Mouse (Mus musculus) adrenal gland, adult 10 weeks (tissue): ENCODE measurements around the gene Dnttip1. TPM values are rescaled to one million over a fixed set of nuclear protein-coding genes. Genes with fewer than 3 reads are reported as not detected.

Experiments used
- polyA plus RNA-seq: library from polyadenylated mRNA; stranded (reverse); fragments of 350-450 nt; fragmentation: Illumina TruSeq; extraction: RNeasy Lipid Tissue Mini Kit (QIAGEN cat#74804); gene quantifications from one replicate; pipeline ENCODE4 v1.2.3, GENCODE M21; 2014; ENCODE audit warnings: low read depth, low replicate concordance

The Dnttip1 gene
- polyA plus RNA-seq = 4.6 TPM

DNA sequence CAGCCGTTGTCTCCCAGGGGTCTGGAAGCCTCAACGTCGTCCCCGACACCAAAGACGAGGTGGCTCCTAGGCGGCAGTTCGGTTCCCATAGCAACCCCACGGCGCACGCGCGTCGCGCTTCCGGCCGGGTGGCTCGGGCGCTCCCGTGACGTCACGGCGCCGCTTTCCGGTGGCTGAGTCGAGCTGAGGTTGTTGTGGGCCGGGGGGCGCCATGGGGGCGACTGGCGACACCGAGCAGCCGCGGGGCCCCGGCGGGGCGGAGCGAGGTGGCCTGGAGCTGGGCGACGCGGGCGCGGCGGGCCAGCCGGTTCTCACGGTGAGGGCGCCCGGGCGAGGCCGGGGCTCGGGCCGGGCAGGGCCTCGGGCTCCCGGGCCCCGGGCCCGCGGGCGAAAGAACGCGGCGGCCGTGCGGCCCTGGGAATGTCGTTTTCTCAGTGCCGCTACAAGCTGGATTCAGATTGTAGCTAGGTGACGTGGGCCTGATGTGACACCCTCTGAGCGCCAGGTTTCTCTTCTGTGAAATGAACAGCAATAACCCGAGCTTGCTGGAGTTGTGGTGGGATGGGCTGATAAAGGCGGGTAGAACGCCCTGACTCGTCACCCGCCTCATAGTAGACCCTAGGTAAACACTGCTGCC, at the start of gene Dnttip1, which contains the start of gene Wfdc3:
Dnttip1 (plus strand) TSS at position 141 of the 637 bp plus-strand sequence.
Wfdc3 (minus strand) TSS at position 89 of the 637 bp plus-strand sequence.

DNA sequence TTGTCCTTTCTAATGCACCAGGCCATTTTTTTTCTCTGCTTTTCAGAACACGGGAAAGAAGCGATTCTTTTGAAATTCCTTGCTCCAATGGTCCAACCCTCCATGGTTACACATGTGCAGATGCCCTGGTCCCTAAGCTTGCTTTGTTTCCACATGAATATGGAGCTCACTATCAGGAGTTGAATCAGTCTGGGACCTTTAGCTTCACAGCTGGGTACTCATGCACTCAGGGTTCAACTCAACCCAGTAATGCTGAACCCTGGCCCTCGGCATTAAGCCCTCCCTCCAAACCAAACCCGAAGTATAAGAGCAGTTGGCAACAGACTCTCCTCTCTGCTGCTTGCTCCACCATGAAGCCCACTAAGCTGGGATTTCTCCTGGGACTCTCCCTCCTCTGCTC, 47.6 kb upstream of the Dnttip1 start, which contains the start of gene Spint4:
Spint4 (plus strand) TSS at position 301 of the 400 bp plus-strand sequence.

GRCm38 (mm10) chr2:164715005-164715404, 30.8 kb upstream of the Dnttip1 start, which contains the start of gene Spint5:
Spint5 (plus strand) TSS chr2:164715305.

GRCm38 (mm10) chr2:164769258-164770037, 23.7 kb downstream of the Dnttip1 start, which contains the start of gene Ube2c:
Ube2c (plus strand) TSS chr2:164769898.

DNA sequence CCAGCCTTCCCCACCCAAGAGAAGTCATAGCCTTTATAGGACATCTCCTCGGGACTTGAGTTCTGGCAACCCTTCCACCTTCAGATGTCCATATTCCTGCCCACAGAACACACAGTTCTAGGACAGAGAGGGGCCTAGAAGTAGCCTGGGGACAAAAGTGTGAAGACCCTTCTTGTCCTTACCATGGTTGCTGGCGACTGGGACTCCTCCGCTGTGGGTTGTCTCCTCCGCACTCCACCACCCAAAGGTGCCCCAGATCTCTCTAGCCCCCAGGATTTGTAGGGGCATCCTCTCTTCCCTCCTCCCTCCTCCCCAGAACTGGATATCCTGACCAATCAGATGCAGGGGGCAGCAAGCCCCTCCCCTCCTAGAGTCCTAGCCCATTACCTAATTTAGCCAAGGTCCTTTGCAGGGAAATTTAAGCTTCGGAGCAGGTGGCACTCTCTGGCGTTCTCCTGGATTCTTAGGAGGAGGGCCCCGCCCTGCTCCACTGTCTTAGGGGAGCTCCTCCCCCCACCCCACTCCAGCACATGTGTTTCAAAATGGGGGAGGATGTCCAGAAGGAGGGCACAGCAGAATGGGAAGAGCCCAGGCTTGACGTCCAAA, 33.8 kb downstream of the Dnttip1 start, which contains the start of gene Tnnc2:
Tnnc2 (minus strand) TSS at position 487 of the 606 bp plus-strand sequence.

GRCm38 (mm10) chr2:164785481-164786387, 40.0 kb downstream of the Dnttip1 start, which contains the start of gene Snx21:
Snx21 (plus strand) TSS chr2:164785823.

DNA sequence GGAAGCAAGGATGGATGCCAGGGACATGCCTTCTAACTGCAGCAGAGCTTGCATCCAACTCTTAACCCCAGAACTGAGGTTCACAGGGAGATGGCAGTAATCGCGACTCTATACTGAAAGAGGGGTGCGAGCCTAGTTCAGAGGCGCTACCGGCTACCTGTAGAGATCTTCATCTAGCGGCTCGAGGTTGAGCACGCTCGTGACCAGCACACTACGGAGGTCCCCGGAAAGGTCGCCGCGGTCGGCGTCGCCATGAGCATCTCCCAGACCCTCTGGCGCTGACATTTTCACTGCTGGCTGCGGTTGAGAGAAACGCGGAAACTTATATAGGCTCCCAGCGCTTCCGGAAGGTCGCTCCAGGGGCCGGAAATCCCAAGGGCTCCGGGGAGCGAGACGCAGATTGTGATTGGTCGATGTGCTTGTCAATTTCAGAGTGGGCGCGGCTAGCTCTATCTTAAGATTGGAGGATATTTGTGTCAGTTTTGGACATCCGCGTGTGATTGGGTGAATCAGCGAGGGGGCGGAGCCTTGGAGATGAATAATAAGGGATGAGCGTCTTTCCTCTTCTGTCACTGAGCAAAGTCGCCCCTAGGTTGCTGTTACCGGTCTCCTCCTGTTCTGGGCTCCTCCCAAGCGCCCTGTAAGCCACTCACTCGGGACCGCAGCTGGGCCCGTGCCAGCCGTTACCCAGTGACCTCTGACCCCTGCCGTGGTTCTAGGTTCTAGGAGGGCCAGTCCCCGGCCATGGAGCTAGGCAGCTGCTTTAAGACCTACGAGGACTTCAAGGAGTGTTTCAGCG, 58.9 kb downstream of the Dnttip1 start, which contains the start of the genes Acot8 and Zswim3:
Acot8 (minus strand) TSS at position 350 of the 799 bp plus-strand sequence.
Zswim3 (plus strand) TSS at position 566 of the 799 bp plus-strand sequence.

Other genes starting within 250 kb of the Dnttip1 start
- gene Pigt, start 248.5 kb upstream of the Dnttip1 start, polyA plus RNA-seq = 7.0 TPM
- not detected for gene Wfdc2, start 183.6 kb upstream of the Dnttip1 start, polyA plus RNA-seq
- not detected for gene Spint3, start 172.5 kb upstream of the Dnttip1 start, polyA plus RNA-seq
- gene Wfdc6a, start 160.5 kb upstream of the Dnttip1 start, polyA plus RNA-seq = not detected
- not detected for gene Eppin, start 152.4 kb upstream of the Dnttip1 start, polyA plus RNA-seq
- gene Wfdc6b, start 132.5 kb upstream of the Dnttip1 start, polyA plus RNA-seq = not detected
- gene Wfdc8, start 132.4 kb upstream of the Dnttip1 start, polyA plus RNA-seq = not detected
- gene Wfdc16, start 107.2 kb upstream of the Dnttip1 start, polyA plus RNA-seq = not detected
- not detected for gene Wfdc10, start 89.9 kb upstream of the Dnttip1 start, polyA plus RNA-seq
- gene Wfdc9, start 89.4 kb upstream of the Dnttip1 start, polyA plus RNA-seq = not detected
- gene Wfdc11, start 71.9 kb upstream of the Dnttip1 start, polyA plus RNA-seq = not detected
- not detected for gene Wfdc13, start 60.9 kb upstream of the Dnttip1 start, polyA plus RNA-seq
- gene Spint4, start 47.5 kb upstream of the Dnttip1 start, polyA plus RNA-seq = not detected
- gene Spint5, start 30.7 kb upstream of the Dnttip1 start, polyA plus RNA-seq = not detected
- 0.35 TPM for gene Wfdc3, start 52 bp upstream of the Dnttip1 start, polyA plus RNA-seq
- gene Ube2c, start 23.9 kb downstream of the Dnttip1 start, polyA plus RNA-seq = 2.9 TPM
- 8.5 TPM for gene Tnnc2, start 34.0 kb downstream of the Dnttip1 start, polyA plus RNA-seq
- 3.9 TPM for gene Snx21, start 39.8 kb downstream of the Dnttip1 start, polyA plus RNA-seq
- gene Acot8, start 58.9 kb downstream of the Dnttip1 start, polyA plus RNA-seq = not detected
- gene Zswim3, start 59.1 kb downstream of the Dnttip1 start, polyA plus RNA-seq = 1.8 TPM
- gene Zswim1, start 76.7 kb downstream of the Dnttip1 start, polyA plus RNA-seq = 4.4 TPM
- gene Spata25, start 82.6 kb downstream of the Dnttip1 start, polyA plus RNA-seq = not detected
- gene Ctsa, start 86.9 kb downstream of the Dnttip1 start, polyA plus RNA-seq = 30.7 TPM
- gene Neurl2, start 87.5 kb downstream of the Dnttip1 start, polyA plus RNA-seq = not detected
- 0.87 TPM for gene Pltp, start 111.7 kb downstream of the Dnttip1 start, polyA plus RNA-seq
- 4.0 TPM for gene Pcif1, start 133.3 kb downstream of the Dnttip1 start, polyA plus RNA-seq
- gene Zfp335, start 165.8 kb downstream of the Dnttip1 start, polyA plus RNA-seq = 0.17 TPM
- not detected for gene Mmp9, start 194.8 kb downstream of the Dnttip1 start, polyA plus RNA-seq
- 4.1 TPM for gene Slc12a5, start 214.8 kb downstream of the Dnttip1 start, polyA plus RNA-seq